Mouse (Mus musculus) brain, embryonic 18.5 days (tissue): Measurements from ENCODE around the gene Capn8.

Source experiments
- DNase-seq: peaks from one replicate; pipeline ENCODE4 v3.0.0-alpha.2; 2012; ENCODE audit warnings: low read depth, low spot score

Gene Capn8

GRCm38 (mm10) chr1:182564408-182565120 is at the start of gene Capn8:
TSS of gene Capn8 (plus strand) at chr1:182565007.
- DNase-seq = no peak

- DNase-seq = no peak
Measured at GRCm38 (mm10) chr1:182516758-182517676, 47.8 kb upstream of the Capn8 start, which contains the start of gene Capn2. TSS of gene Capn2 (minus strand) at chr1:182517608.

- DNase-seq = no peak
Measured at GRCm38 (mm10) chr1:182517677-182518011, 47.2 kb upstream of the Capn8 start.

- DNase-seq = no peak
Measured at GRCm38 (mm10) chr1:182518143-182518680, 46.6 kb upstream of the Capn8 start.

- no peak for DNase-seq
Measured at GRCm38 (mm10) chr1:182518811-182519210, 46.0 kb upstream of the Capn8 start.

GRCm38 (mm10) chr1:182519341-182519740 is 45.5 kb upstream of the Capn8 start:
- no peak for DNase-seq

GRCm38 (mm10) chr1:182520091-182520937 is 44.5 kb upstream of the Capn8 start:
- no peak for DNase-seq

- no peak for DNase-seq
Measured at GRCm38 (mm10) chr1:182520938-182521500, 43.8 kb upstream of the Capn8 start.

- no peak for DNase-seq
Measured at GRCm38 (mm10) chr1:182522961-182523360, 41.8 kb upstream of the Capn8 start.

GRCm38 (mm10) chr1:182523692-182524091 is 41.1 kb upstream of the Capn8 start:
- DNase-seq = no peak

- DNase-seq = no peak
Measured at GRCm38 (mm10) chr1:182525601-182526000, 39.2 kb upstream of the Capn8 start.

- DNase-seq = no peak
Measured at GRCm38 (mm10) chr1:182527261-182527766, 37.5 kb upstream of the Capn8 start.

- DNase-seq = no peak
Measured at GRCm38 (mm10) chr1:182527921-182528858, 36.6 kb upstream of the Capn8 start.

- no peak for DNase-seq
Measured at GRCm38 (mm10) chr1:182533583-182533982, 31.2 kb upstream of the Capn8 start.

- no peak for DNase-seq
Measured at GRCm38 (mm10) chr1:182535080-182535481, 29.7 kb upstream of the Capn8 start.

GRCm38 (mm10) chr1:182539023-182539940 is 25.5 kb upstream of the Capn8 start:
- DNase-seq = peak; percentile 84

- DNase-seq = no peak
Measured at GRCm38 (mm10) chr1:182542110-182542509, 22.7 kb upstream of the Capn8 start.

GRCm38 (mm10) chr1:182543136-182543535 is 21.7 kb upstream of the Capn8 start:
- no peak for DNase-seq

- no peak for DNase-seq
Measured at GRCm38 (mm10) chr1:182543906-182544305, 20.9 kb upstream of the Capn8 start.
